Mouse (Mus musculus) heart, postnatal 0 days (tissue): Measurements from ENCODE around the gene Krt80. TPM values are rescaled to one million over a fixed set of nuclear protein-coding genes. Genes with fewer than 3 reads are reported as not detected.
A peak's percentile ranks its signal among the peaks of the same experiment; 100 is the strongest.

Experiments used
- ATAC-seq: fragments of 200-750 bp; cut with Nextera tagmentation; 2 replicates; pipeline ENCODE4 v1.8.0; 2017; ENCODE audit warnings: low read depth, moderate number of reproducible peaks, moderate library complexity; ENCODE audit not compliant: insufficient read depth
- DNase-seq: peaks from one replicate; pipeline ENCODE4 v3.0.0-alpha.2; 2016; ENCODE audit warnings: low spot score
- H3K27ac ChIP-seq: fragments of 300-500 bp; sonication (generic); 2 replicates; pipeline ENCODE4 v1.5.1; 2014; ENCODE audit warnings: low read depth, mild to moderate bottlenecking
- H3K27me3 ChIP-seq: fragments of 300-500 bp; sonication (generic); 2 replicates; pipeline ENCODE4 v1.6.1; 2014; ENCODE audit warnings: low read length, mixed read lengths; ENCODE audit not compliant: control insufficient read depth, insufficient read depth
- H3K36me3 ChIP-seq: fragments of 300-500 bp; sonication (generic); replicated peaks from 2 replicates; pipeline ENCODE4 v1.6.1; 2014; ENCODE audit warnings: low read length, mixed read lengths; ENCODE audit not compliant: control insufficient read depth, insufficient read depth
- H3K4me1 ChIP-seq: fragments of 300-500 bp; sonication (generic); 2 replicates; pipeline ENCODE4 v1.6.1; 2014; ENCODE audit warnings: antibody characterized with exemption; ENCODE audit not compliant: control insufficient read depth, insufficient read depth
- H3K4me2 ChIP-seq: fragments of 300-500 bp; sonication (generic); 2 replicates; pipeline ENCODE4 v1.6.1; 2014; ENCODE audit warnings: low read depth, mild to moderate bottlenecking, low read length, moderate library complexity
- H3K4me3 ChIP-seq: fragments of 300-500 bp; sonication (generic); 2 replicates; pipeline ENCODE4 v1.5.1; 2014; ENCODE audit warnings: low read depth, low read length
- H3K9ac ChIP-seq: fragments of 300-500 bp; sonication (generic); replicated peaks from 2 replicates; pipeline ENCODE4 v1.6.1; 2014; ENCODE audit warnings: low read depth, low read length, mixed read lengths
- H3K9me3 ChIP-seq: fragments of 300-500 bp; sonication (generic); replicated peaks from 2 replicates; pipeline ENCODE4 v1.6.1; 2016; ENCODE audit warnings: low read length; ENCODE audit not compliant: control insufficient read depth
- CTCF ChIP-seq: IDR thresholded peaks from 2 replicates; pipeline ENCODE4 v1.5.1; 2016; ENCODE audit warnings: antibody characterized with exemption, control low read depth, low read depth
- EP300 ChIP-seq: IDR thresholded peaks from 2 replicates; pipeline ENCODE4 v1.6.1; 2016; ENCODE audit warnings: antibody characterized with exemption, low read depth
- WGBS: fragments of 180-500 bp; shearing (Covaris S2); extraction: QIAGEN DNeasy Blood & Tissue Kit; methylation state at CpG from one replicate; pipeline ENCODE4 v1.1.7; 2014; 5-methylcytosine and 5-hydroxymethylcytosine counted together
- polyA plus RNA-seq: library from polyadenylated mRNA; unstranded; fragments of >200 nt; fragmentation: Nextera tagmentation; extraction: Ambion mirVana; gene quantifications from 2 replicates; pipeline ENCODE4 v1.2.1, GENCODE M21; 2015
- total RNA-seq: library from RNA; depleted of rRNA; stranded (reverse); fragments of >200 nt; gene quantifications from 2 replicates; pipeline ENCODE4 v1.2.3, GENCODE M21; 2014; ENCODE audit warnings: low replicate concordance

Gene Krt80
- total and polyA plus RNA-seq, 2 experiments from 2014 or later: 2.2 to 5.9 TPM

- 71% methylated on average over 5 of the region's 5 CpGs for WGBS
- ATAC-seq (no peak), DNase-seq (no peak)
- H3K4me1 ChIP-seq: peaks cover 17% of the 10 kb centered on the region; the same call in 1 of the 2 replicates
- H3K27me3 ChIP-seq: no peaks in the 10 kb centered on the region
- TF ChIP-seq CTCF: no peak
- TF ChIP-seq EP300: no peak
- no peak overlapping the region for H3K4me2 ChIP-seq
- H3K27ac ChIP-seq: no peak overlapping the region
- H3K36me3 ChIP-seq: no peaks in the 10 kb centered on the region
- no peak overlapping the region for H3K9ac ChIP-seq
- no peaks in the 10 kb centered on the region for H3K9me3 ChIP-seq
- H3K4me3 ChIP-seq: no peak overlapping the region
Observed at GRCm38 (mm10) chr15:101322106-101322505, 47.9 kb downstream of the Krt80 start.

GRCm38 (mm10) chr15:101321126-101321525, 48.8 kb downstream of the Krt80 start:
- Histone ChIP-seq H3K27ac (peak overlapping the region; percentile 48), H3K4me2 (no peak overlapping the region), H3K9ac (no peak overlapping the region), H3K4me1 (peaks cover 17% of the 10 kb centered on the region; the same call in 1 of the 2 replicates), H3K27me3 (no peaks in the 10 kb centered on the region), H3K36me3 (no peaks in the 10 kb centered on the region), H3K9me3 (no peaks in the 10 kb centered on the region), H3K4me3 (no peak overlapping the region)
- no peak for TF ChIP-seq CTCF
- TF ChIP-seq EP300: no peak
- DNase-seq (no peak), ATAC-seq (no peak)
- 34% methylated on average over 5 of the region's 5 CpGs for WGBS

- H3K27ac ChIP-seq: peak overlapping the region; percentile 70
- DNase-seq (no peak), ATAC-seq (peak; percentile 20)
- H3K9ac ChIP-seq: no peak overlapping the region
- no peak overlapping the region for H3K4me2 ChIP-seq
- H3K4me3 ChIP-seq: no peak overlapping the region
- 48% methylated on average over 6 of the region's 6 CpGs for WGBS
- no peaks in the 10 kb centered on the region for H3K9me3 ChIP-seq
- TF ChIP-seq EP300: peak; percentile 86
- TF ChIP-seq CTCF: no peak
- H3K36me3 ChIP-seq: no peaks in the 10 kb centered on the region
- peaks cover 17% of the 10 kb centered on the region; the same call in 1 of the 2 replicates for H3K4me1 ChIP-seq
- H3K27me3 ChIP-seq: no peaks in the 10 kb centered on the region
Observed at GRCm38 (mm10) chr15:101320618-101321041, 49.3 kb downstream of the Krt80 start.

DNA sequence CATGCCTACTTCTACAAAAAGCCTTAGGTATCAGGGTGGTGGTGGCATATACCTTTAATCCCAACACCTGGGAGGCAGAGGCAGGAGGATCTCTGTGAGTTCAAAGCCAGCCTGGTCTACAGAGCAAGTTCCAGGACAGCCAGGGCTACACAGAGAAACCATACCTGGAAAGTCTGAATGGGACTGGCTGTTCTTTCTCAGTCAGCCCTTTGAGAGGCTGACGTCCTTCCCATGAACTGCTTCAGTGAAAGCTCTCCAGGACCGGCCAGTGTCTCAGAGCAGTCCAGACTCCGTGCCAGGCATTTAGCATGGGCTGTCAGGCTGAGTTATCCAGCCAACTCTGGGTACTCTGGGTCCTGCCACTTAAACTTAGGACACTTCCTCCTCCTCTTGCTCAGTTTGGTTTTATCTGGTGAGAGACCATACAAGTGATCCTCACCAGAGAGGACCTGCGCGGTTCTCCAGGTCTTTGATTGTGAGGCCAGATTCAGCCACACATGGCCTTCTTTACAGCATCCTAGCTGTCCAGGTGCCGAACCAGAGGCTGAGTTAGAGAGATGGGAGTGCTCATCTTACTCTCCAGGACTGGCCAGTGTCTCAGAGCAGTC, 49.8 kb downstream of the Krt80 start:
- no peak for TF ChIP-seq EP300
- TF ChIP-seq CTCF: no peak
- Histone ChIP-seq H3K36me3 (no peaks in the 10 kb centered on the region), H3K9ac (no peak overlapping the region), H3K27me3 (no peaks in the 10 kb centered on the region), H3K4me3 (no peak overlapping the region), H3K4me1 (peaks cover 17% of the 10 kb centered on the region; the same call in 1 of the 2 replicates), H3K27ac (peak overlapping the region; percentile 70), H3K9me3 (no peaks in the 10 kb centered on the region), H3K4me2 (no peak overlapping the region)
- no peak for DNase-seq
- ATAC-seq: no peak
- 59% methylated on average over 6 of the region's 6 CpGs for WGBS

GRCm38 (mm10) chr15:101318889-101319765, 50.8 kb downstream of the Krt80 start:
- WGBS: 55% methylated on average over 14 of the region's 14 CpGs
- DNase-seq (no peak), ATAC-seq (no peak)
- Histone ChIP-seq H3K4me2 (no peak overlapping the region), H3K4me3 (no peak overlapping the region), H3K9ac (no peak overlapping the region), H3K27me3 (no peaks in the 10 kb centered on the region), H3K27ac (peak overlapping the region; percentile 70), H3K9me3 (no peaks in the 10 kb centered on the region), H3K4me1 (peaks cover 17% of the 10 kb centered on the region; the same call in 1 of the 2 replicates), H3K36me3 (no peaks in the 10 kb centered on the region)
- TF ChIP-seq CTCF (no peak), EP300 (no peak)
